Mouse (Mus musculus) natural killer cell, adult 2 months (primary cell): ENCODE data around the gene Ppm1h.
A peak's percentile ranks its signal among the peaks of the same experiment; 100 is the strongest.

Experiments used
- DNase-seq, 2 experiments: peaks; one replicate each; pipeline ENCODE4 v3.0.0; 2022; ENCODE audit warnings: low spot score in 2 of 2

Ppm1h gene

GRCm38 (mm10) chr10:122678541-122679436 lies at the start of gene Ppm1h:
Gene Ppm1h, plus strand, starts transcription at chr10:122678762.
- DNase-seq: peak; percentile 66 to 68

GRCm38 (mm10) chr10:122629003-122629402 lies 49.6 kb upstream of the Ppm1h start:
- no peak for DNase-seq

DNA sequence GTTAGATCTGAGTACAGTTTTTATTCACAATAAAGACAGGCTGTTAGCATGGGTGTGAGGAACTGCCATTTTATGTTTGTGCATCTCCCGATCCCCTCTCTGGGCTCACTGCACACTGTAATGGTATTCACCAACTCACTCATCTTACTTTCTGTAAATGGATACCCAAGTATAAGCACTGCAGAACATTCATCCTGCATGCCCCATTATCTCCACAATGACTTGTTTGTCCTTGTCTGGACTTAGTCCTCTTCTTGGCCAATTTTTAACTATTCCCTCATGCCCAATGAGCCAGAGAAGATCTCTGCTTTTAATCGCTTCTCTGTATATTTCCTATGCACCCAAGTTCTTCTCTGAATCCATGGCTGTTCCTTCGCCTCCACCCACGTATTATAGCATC lies 38.7 kb upstream of the Ppm1h start:
- DNase-seq: no peak

DNA sequence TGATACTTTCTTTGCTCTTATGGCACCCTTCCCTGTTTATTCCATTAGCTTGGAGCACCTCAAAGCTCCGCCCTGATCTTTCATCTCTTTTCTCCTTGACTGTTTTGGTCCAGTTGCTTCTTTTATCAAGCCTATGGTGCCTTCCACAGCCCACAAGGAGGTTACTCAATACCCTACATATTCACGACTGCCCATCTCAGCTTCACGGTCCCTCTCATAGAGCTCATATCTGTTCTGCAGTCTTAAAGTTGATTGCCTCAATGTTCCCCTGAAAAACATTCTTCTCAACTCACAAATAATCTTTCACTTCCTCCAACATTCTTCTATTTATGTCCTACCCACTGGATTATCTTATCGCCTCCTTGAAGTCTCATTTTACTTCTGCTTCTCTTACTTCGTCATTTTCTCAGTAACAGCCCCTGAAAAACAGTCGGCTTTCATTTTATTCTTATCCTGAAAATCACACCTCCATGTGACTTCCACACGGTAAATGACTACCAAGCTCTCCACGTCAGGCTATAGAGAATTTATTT lies 37.2 kb upstream of the Ppm1h start:
- DNase-seq: no peak

DNA sequence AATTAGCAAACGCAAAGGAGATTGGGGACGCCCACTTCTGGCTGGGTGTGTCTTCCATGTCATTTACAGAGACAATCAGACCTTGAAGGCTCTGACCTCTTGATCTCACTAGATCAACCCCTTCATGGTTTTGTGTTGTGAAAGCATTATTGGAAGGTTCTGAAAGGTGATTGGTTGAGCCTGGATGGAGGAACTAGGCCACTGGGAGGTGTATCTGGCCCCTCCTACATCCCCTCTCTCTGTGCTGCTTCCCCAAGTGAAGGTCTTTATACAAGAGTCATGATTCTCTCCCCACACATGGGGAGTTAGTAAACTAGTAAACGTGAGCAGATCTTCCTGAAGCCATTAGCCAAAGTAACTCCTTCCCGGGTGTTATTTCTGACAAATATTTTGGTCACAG lies 36.4 kb upstream of the Ppm1h start:
- DNase-seq: no peak

DNA sequence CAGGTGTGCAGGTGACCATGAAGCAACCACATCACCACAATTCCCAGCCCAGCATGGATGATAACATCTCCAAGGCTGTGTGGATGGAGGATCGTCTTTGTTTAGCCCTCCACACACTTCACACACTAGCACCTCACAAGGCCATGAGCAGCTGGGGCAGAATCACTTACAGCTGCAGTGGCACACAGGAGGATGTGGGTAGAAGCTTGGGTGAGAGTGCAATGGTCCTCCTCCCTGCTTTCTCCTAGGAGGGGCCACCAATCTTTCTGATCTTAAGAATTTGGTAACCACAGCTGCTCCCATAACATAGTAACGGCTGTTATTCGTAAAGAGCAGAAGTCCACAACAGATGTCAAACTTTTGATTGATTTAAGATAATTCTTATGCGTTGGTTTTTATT lies 26.6 kb upstream of the Ppm1h start:
- DNase-seq: peak; percentile 11 to 35

DNA sequence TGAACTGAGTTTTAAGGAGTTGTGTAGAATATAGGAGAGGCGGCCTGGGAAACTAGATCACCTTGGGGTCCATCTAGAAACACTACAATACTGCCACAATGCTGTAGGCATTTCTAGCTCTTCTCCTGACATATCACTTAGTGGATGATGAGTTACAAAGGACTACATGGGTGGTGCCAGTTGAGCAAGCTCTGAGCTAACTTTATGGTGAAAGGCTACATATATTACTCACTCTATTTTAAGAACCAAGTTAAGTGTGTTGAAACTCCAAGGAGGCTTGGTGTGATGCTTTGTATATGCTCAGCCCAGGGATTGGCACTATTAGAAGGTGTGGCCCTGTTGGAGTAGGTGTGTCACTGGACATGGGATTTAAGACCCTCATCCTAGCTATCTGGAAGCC lies 26.0 kb upstream of the Ppm1h start:
- DNase-seq: no peak

DNA sequence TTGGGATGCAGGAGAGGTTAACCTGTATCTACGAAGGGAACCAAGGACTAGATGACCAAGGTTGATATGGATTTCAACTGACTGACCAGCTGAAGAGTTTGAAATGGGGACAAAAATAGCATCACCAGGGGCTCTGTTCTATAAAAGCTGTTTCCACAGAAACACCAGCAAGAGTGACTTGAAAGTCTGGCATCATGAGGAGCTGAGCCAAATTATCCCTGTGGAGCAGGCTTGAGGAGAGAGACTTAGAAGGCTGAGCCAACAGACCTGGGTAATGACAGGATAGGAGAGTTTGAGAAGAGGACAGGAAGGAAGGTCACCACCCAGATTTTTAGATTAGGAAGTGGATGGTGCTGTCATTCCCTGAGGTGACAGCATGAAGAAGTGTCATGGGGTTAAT lies 12.9 kb upstream of the Ppm1h start:
- no peak for DNase-seq

DNA sequence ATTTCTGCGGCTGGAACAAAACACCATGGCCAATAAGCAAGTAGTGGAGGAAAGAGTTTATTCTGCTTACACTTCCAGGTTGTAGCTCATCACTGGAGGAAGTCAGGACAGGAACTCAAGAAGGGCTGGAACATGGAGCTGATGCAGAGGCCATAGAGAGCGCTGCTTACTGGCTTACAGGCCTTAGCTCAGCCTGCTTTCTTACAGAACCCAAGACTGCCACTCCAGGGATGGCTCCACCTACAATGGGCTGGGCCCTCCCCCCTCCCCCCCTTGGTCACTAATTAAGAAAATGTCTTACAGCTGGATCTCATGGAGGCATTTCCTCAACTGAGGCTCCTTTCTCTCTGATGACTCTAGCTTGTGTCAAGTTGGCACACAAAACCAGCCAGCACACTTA lies 7.3 kb upstream of the Ppm1h start:
- no peak for DNase-seq

GRCm38 (mm10) chr10:122672044-122672443 lies 6.5 kb upstream of the Ppm1h start:
- DNase-seq: no peak

GRCm38 (mm10) chr10:122679437-122680045 lies 979 bp downstream of the Ppm1h start:
- peak; percentile 11 for DNase-seq

- DNase-seq: peak; percentile 7 to 8
Observed at GRCm38 (mm10) chr10:122680387-122681084, 2.0 kb downstream of the Ppm1h start.

- DNase-seq: no peak
Observed at GRCm38 (mm10) chr10:122681085-122681408, 2.5 kb downstream of the Ppm1h start.

DNA sequence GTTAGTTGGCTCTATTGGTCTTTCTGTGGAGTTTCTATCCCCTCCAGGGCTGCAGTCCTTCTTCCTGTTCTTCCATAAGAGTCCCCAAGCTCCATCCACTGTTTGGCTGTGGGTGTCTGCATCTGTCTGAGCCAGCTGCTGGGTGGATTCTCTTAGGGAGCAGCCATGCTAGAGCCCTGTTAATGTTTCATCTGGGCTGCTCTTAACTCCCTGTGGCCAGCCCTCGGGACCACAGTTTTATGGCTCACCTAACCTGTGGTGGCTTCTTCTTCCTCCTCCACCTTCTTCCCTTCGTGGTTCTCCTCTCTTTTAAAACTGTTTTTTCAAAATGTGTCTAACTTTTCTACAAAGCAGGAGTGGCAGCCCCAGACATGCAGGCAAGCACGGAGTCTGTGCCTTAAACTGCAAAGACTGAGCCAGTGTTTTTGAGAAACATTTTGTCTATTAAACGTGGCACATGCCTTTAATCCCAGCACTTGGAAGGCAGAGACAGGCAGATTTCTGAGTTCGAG lies 5.3 kb downstream of the Ppm1h start:
- no peak for DNase-seq

- DNase-seq: no peak
Observed at GRCm38 (mm10) chr10:122685297-122685696, 6.7 kb downstream of the Ppm1h start.

- DNase-seq: no peak
Observed at GRCm38 (mm10) chr10:122685836-122686531, 7.4 kb downstream of the Ppm1h start.

- DNase-seq: no peak
Observed at GRCm38 (mm10) chr10:122690698-122691097, 12.1 kb downstream of the Ppm1h start.

DNA sequence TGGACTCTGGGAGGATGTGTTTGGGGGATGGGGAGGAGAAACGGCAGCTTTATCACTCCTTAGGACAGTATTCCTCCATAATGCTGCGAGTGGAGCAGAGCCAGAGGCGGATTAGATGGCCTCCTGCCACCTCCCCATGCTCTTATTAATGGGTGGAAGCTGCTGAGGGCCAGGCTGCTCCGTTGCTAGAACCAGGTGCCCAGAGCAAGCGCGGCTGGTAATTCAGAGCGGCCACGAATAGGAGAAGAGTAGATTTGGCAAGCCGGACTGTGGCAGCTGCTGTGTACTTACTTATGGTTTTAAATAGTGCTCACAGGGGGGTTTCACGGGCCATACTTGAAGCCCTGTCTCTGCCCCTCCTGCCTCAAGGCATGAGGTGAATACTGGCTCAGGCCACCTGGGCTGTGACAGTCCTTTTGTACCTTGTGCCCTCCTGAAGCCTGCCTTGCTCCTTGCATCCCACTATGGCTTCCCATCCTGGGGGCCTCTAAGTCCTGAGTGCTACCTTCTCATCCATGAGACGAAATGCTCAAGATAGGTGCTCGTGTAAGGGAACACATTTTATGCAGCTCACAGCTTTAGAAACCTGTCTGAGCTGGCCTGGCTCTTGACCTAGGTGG lies 14.7 kb downstream of the Ppm1h start:
- DNase-seq: no peak

DNA sequence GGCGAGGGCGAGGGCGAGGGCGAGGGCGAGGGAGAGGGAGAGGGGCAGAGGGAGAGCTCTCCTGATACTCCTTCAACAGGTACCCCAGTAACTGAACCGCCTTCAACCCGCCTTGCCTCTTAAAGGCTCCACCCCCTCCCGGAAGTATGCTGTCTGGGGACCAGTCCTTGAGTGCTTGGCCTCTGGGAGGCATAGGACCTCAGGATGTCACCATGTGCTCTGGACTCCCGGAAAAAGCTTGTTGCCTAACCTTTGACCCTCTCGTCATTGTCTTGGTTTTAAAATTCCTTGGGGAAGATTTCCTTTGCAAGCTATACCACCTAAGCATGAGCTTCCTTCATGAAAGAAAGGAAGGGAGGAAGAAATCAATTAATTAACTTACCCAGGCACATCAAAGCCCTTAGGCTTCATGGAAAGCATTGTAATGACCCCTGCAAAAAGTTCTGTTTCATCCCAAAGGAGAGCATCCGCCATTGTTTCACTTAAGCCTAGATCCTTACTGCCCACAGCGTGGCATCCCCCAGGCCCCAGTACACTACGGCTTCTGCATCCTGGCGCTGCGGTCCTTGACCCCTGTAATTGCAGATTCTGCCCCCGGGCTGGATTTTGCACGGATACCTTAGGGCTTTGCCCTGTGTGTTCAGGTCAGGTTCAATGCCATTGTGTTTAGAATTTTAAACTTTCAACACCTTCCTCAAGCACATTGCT lies 15.5 kb downstream of the Ppm1h start:
- DNase-seq: no peak

DNA sequence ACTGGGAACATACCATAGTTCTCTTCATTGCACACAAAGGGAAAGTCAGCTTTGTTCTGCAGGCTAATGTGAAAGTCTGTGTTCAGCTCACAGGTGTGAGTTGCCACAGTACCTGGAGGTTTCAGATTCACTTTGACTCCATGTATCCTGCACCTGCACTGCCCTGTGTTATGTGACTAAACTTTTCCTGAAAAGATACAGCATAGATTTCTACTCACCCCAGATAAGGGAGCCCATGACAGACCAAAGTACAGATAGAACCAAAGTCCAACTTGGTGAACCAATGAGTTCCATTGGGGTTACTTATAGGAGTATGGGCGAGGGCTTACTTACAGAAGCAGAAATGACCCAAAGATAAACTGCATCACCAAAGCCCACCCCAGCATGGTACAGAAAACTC lies 17.8 kb downstream of the Ppm1h start:
- DNase-seq: no peak

- DNase-seq: no peak
Observed at GRCm38 (mm10) chr10:122698347-122698746, 19.8 kb downstream of the Ppm1h start.
